Mouse (Mus musculus) stomach, postnatal 0 days (tissue): ENCODE measurements around the gene Ralgapa2.

Experiments used
- CTCF ChIP-seq: IDR thresholded peaks from 2 replicates; pipeline ENCODE4 v1.5.1; 2016; ENCODE audit warnings: antibody characterized with exemption, low read depth, mild to moderate bottlenecking, moderate library complexity
- EP300 ChIP-seq: optimal IDR thresholded peaks from 2 replicates; pipeline ENCODE3; 2016; ENCODE audit warnings: antibody characterized with exemption

- TF ChIP-seq CTCF, result no peak
- TF ChIP-seq EP300, result no peak
Measured at GRCm38 (mm10) chr2:146511911-146512580, at the start of gene Ralgapa2.
